Mouse (Mus musculus) yolk sac, embryonic 10.5 days (tissue): ENCODE results near the gene Vamp9.
A peak's percentile ranks its signal among the peaks of the same experiment; 100 is the strongest.

Source experiments
- DNase-seq: peaks from one replicate; pipeline ENCODE4 v3.0.0-alpha.2; 2017; ENCODE audit warnings: low spot score

The Vamp9 gene

DNA sequence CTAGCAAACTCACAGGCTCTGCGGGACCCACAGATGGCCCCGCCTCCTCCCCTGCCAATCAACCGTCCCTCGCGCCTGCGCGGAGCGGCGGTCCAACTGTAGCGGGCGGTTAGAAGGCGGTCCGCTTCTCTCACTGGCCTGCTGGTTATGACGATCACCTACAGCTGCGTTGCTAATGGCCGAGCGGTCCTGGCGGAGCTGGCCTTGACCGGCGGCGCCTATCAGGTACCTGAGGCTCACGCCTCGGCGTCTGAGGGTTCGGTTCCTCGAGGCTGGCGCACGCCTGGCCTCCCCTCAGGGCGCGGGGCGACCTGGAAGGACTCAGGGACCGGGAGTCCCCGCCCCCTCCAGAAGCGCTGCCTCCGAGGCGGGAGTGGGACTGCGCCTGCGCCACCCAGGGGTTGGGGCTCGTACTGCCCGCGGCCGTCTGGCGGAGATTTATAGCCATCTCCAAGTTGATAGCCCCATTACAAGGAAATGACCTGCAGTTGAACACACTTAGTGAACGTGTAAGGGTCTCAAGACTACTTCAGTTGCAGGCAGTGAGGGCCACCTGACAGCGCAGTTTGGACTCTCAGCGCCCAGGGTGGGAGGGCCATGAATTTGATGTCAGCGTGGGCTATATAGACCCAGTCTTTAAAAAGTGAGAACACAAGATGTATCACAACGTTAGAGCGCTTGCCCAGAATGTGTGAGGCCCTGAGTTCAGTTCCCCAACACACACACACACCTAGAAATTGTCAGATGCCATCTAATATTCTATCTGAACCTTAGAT is at the start of gene Vamp9:
Vamp9 (plus strand) TSS at position 74 of the 776 bp plus-strand sequence.
- peak; percentile 97 for DNase-seq

GRCm38 (mm10) chr5:99857106-99857637 is 48.9 kb upstream of the Vamp9 start:
- DNase-seq, result no peak

DNA sequence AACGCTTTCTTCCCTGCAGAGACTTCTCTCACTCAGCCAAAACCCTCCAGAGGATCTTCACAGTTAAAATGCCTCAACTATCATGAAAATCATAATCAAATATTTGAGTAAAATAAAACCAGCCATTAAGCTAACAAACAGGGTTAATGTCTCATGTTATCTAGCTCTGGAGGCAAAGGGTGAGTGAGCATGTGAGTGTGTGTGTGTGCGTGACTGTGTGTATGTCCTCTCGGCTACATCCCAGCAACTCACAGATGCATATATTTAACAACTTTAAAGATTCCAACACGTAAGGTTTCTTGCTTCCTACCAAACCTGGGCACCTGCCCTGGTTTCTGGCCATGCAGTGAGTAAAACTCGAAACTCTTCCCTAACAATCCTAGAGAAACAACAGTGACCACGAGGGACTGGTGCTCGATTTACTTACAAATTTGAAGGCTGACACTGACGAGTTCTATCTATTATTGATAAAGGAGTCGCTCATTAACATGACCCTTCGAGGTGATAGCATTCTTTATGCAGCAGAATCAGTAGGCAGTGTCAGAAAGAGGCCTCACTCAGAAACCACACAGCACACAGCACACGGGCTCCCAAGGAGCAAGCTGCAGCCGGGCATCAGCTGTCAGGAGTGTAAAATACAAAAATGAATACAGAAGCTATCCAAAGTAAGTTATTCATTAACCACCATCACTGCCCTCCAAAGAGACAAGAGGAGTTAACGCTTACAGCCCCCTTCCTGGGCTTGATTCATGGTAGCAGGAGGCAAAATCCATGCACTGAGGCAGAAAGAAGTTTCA is 46.2 kb upstream of the Vamp9 start:
- no peak for DNase-seq

- DNase-seq, result no peak
These were observed 44.2 kb upstream of the Vamp9 start for GRCm38 (mm10) chr5:99861816-99862215.

- no peak for DNase-seq
These were observed 42.2 kb upstream of the Vamp9 start for GRCm38 (mm10) chr5:99863656-99864380.

GRCm38 (mm10) chr5:99865779-99866178 is 40.3 kb upstream of the Vamp9 start:
- no peak for DNase-seq

DNA sequence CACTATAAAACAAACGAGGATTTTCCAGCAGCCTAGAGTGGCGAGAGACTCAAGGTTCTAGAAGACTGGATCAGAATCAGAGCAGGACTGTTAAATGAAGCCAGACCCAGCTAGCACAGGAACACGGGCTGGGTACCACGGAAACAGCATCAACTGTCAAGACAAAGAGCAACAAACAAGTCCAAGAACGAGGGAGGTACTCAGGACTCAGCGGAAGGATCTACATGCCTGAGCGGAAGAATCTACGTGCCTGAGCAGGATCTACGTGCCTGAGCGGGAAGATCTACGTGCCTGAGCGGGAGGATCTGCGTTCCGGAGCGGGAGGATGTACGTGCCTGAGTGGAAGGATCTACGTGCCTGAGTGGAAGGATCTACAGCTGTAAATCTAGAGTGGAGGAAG is 37.8 kb upstream of the Vamp9 start:
- DNase-seq, result no peak

- no peak for DNase-seq
These were observed 37.1 kb upstream of the Vamp9 start for GRCm38 (mm10) chr5:99868923-99869322.

GRCm38 (mm10) chr5:99877565-99877964 is 28.5 kb upstream of the Vamp9 start:
- DNase-seq, result no peak

DNA sequence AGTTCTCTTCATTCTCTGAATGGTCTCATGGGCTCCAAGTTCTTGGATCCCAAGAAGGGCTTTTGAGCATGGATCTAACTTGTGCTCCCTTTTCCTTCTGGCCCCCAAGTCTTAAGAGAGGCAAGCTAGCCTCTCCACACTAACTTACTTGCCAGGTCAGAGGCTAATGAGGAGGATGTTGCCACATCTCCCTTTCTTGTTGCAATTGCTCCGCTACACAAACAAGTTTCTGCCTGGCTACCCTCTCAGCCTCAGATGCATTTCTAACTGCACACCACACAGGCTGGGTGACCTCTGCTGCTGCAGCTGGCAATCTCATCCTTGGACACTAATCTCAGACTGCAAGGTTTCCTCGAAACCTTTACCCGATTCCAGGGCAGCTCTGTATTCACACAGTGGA is 23.6 kb upstream of the Vamp9 start:
- no peak for DNase-seq

- DNase-seq, result no peak
These were observed 22.0 kb upstream of the Vamp9 start for GRCm38 (mm10) chr5:99884035-99884434.

- no peak for DNase-seq
These were observed 18.9 kb upstream of the Vamp9 start for GRCm38 (mm10) chr5:99887133-99887532.

DNA sequence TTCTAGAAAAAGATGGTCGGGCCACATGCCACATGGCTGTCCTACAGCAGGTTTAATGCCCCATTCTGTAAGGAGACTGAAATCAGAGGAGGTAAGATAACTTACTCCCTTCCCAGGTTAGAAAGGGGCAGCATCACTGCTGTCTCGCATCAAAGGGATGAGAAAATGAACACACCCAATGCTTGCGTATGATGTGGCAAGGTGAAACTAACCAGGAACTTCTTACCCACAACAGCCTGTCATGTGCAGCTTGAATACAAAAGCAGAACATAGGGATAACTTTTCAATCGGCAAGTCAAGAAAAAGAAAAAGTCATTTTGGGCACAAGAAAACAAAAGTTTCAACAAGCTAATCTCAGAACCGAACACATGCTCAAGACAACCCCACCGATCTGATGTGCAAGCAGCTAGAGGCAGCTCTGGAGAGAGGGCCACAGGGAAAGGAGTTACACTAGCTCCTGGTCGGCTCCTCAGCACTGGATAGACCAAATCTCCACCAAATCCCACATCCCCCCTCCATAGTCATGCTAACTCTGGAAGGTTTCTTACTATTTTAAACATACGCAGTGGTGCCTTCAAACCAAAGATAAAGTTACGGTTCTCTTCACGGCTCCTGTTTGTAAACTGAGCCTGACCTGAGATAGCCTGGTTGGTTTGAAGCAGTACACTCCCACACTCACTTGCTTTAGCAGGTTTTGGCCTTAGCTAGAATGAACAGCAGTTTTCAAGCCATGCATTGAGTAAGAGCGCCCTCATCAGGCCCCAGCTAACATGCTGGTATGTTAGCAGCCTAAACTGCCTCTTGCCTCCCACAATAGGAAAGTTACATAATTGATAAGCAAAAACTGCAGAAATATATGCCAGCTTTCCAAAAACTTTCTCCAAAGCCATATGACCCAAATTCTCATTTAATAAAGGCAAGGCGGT is 14.3 kb upstream of the Vamp9 start:
- DNase-seq, result peak; percentile 25

- DNase-seq, result peak; percentile 21
These were observed 6.0 kb upstream of the Vamp9 start for GRCm38 (mm10) chr5:99900041-99900440.

DNA sequence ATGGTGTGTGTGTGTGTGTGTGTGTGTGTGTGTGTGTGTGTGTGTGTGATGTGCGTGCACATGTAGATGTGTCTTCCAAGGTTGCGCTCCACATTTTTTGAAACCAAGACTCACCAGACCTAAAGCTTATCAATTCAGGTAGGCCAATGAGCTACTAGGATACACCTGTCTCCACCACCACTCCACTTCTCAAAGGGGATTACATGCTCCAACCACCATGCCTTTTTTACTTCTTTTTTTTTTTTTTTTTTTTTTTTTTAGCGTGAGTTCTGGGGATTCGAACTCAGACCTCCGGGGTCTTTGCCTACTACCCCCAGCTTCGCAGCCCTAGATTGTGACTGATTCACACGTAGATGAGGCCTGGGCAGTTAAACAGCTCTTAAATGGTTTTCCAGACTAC is 323 bp upstream of the Vamp9 start:
- DNase-seq, result no peak

DNA sequence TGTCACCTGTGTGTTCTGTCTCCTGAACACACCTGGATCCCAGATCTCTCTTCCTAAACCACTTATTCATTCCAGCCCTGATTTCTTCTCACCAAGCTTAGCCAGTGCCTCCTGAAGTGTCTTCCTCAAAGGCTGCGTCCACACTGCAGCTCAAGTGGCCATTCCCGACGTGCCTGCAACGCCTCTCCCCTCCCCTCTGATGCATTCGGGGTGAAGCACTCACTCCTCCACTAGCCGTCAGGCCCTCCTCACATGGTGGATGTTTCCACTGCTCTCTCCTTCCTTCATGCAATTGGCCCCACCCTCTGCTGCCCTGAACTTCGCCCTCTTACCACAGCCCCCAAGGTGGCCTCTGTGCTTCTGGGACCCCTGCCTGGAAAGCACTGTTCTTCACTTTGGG is 9.4 kb downstream of the Vamp9 start:
- DNase-seq, result no peak

DNA sequence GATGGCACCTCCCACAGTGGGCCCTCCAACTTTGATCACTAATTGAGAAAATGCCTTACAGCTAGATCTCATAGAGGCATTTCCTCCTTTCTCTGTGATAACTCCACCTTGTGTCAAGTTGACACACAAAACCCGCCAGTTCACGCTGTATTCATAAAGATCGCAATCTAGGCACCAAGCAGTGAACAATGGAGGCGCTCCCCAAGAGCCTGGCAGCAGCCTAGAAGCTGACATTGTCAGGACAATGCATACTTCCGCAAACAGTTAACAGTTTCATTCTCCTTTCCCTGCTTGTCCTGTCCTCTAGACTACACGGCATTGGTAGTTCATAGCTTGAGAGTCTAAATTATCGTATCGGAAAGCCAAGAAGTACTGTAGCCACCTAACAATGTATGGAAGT is 16.0 kb downstream of the Vamp9 start:
- no peak for DNase-seq

GRCm38 (mm10) chr5:99927951-99928350 is 21.9 kb downstream of the Vamp9 start:
- peak; percentile 15 for DNase-seq

DNA sequence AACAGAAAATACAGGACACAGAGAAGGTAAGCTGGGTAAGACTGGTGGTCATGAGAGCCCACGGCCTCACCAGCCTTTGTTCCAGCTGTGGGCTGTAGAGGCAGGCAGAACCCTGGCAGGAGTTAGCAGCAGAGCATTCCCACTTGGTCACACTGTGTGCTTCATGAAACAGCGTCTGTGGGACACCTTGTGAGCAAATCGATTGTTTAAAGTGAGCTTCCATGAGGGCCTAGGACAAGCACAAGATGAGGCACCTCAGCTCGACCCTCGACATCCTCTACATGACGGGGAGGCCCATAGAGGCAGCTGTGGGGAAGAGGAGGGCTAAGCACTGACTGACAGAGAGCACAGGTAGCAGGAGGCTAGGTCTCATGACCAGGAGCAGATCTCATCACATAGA is 25.9 kb downstream of the Vamp9 start:
- no peak for DNase-seq

GRCm38 (mm10) chr5:99939440-99939839 is 33.4 kb downstream of the Vamp9 start:
- no peak for DNase-seq

- no peak for DNase-seq
These were observed 35.2 kb downstream of the Vamp9 start for GRCm38 (mm10) chr5:99941273-99941672.
